ENCODE assay signal across 7 mouse cellular contexts in the genomic region with DNA sequence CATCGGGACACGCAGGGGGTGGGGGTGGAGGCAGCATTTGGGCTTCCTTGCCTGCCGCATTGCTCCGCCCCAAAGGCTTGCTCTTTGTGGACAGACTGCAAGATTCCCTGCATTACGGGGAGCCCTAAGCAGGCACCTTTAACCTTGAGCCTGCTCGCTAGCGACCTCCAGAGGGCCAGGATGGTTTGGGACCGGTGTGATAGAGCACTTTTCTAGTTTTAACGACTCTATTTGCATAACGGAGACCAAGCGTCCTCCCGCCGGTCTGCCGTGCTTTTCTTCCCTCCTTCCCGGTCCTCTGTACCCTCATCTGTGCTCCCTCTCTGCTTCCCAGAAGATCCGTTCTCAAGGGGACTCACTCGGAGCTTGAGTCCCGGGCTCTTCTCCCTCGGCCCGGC. TPM values are rescaled to one million over a fixed set of nuclear protein-coding genes. Genes with fewer than 3 reads are reported as not detected.
DNase-seq lines count a peak whose midpoint lies in the region; ATAC-seq and TF ChIP-seq lines count a peak whose summit lies in the region.

A gene (plus strand): TSS at position 70 of the 398 bp plus-strand sequence.

- peak within 1 kb of the TSS; percentile 84 for H3K4me3 ChIP-seq in cortical plate, adult 2 months (ENCODE audit: insufficient read depth, low read length)

- H3K4me1 ChIP-seq in cortical plate, adult 2 months (ENCODE audit: control insufficient read depth, insufficient read depth, low read length): peaks cover 3% of the 10 kb centered on the region; the same call in 1 of the 2 replicates

- DNase-seq in adrenal gland, adult 18-20 months (ENCODE audit: low spot score in 2 of 2): peak; percentile 80 to 82
- peak; percentile 68 for DNase-seq in gastrocnemius, postnatal 25 days
- peak; percentile 95 for DNase-seq in induced T-regulatory cell, adult 2 months (ENCODE audit: low read depth)
- peak; percentile 64 to 68 for DNase-seq in left cerebral cortex, postnatal 25 days (ENCODE audit: low spot score in 2 of 2)
- peak; percentile 69 for DNase-seq in right cerebral cortex, postnatal 4 days

- no peak for TF ChIP-seq POLR2A in cortical plate, adult 2 months (IDR thresholded peaks at IDR 0.05; ENCODE audit: extremely low read depth, insufficient read depth, low read length)

- peak; percentile 86 for ATAC-seq in megakaryocyte-erythroid progenitor cell, adult 5-6 weeks (replicated peaks; ENCODE audit: low FRiP score, low TSS enrichment, poor library complexity, severe bottlenecking)

- peak; percentile 45 for TF ChIP-seq CTCF in cortical plate, adult 2 months (IDR thresholded peaks at IDR 0.05; ENCODE audit: extremely low read depth, insufficient read depth, low read length)

- intact Hi-C loops in left cerebral cortex, postnatal 25 days (cut with DNase I): loop anchor here (1.0 to 5.0 kb wide), 3 partner anchors 48 to 178 kb away; no protein-coding TSS in a partner anchor

- peak within 1 kb of the TSS; percentile 87 for H3K27ac ChIP-seq in cortical plate, adult 2 months (ENCODE audit: insufficient read depth, low read length)

RNA-seq across cellular contexts. Expression of the gene that starts here (rescaled TPM):
- total RNA-seq in adrenal gland, adult 18-20 months (2021): 10 to 100 TPM; 21.8 to 35.6 TPM
- 13.3 and 13.5 TPM in 2 replicates for polyA plus RNA-seq in cortical plate, adult 2 months (2012; rRNA removed)
- total RNA-seq in gastrocnemius, postnatal 25 days (2021): 1 to 10 TPM; 3.4 to 3.5 TPM
- 10 to 100 TPM; 13.1 to 13.5 TPM for total RNA-seq in left cerebral cortex, postnatal 25 days (2021)
- 0.45 and 5.0 TPM in 2 replicates for total RNA-seq in megakaryocyte-erythroid progenitor cell, adult 5-6 weeks (2014; fragmentation: Nextera tagmentation)
- total RNA-seq in megakaryocyte-erythroid progenitor cell, adult 5-6 weeks (2017): not detected in 2 replicates

Comparison
In these comparisons a context has a peak if more than half of its experiments do, and no peak if none do; other contexts are left out.
1. Peak in every context shown above with its lines: DNase-seq, ATAC-seq, H3K4me3 ChIP-seq and H3K27ac ChIP-seq.